Mouse (Mus musculus) G1E (cell line): ENCODE data around the gene Sap25. TPM values are rescaled to one million over a fixed set of nuclear protein-coding genes. Genes with fewer than 3 reads are reported as not detected.

ENCODE experiments used
- ATAC-seq: 2 replicates; pipeline ENCODE4 v1.8.0; 2016; ENCODE audit warnings: mild to moderate bottlenecking; ENCODE audit not compliant: insufficient number of reproducible peaks, poor library complexity, low FRiP score, severe bottlenecking; ENCODE audit errors: extremely low read depth
- DNase-seq: peaks from one replicate; pipeline ENCODE4 v3.0.0; 2012; ENCODE audit warnings: low spot score
- H3K27me3 ChIP-seq: 2 replicates; pipeline ENCODE4 v1.6.1; 2012; ENCODE audit warnings: mild to moderate bottlenecking, low read length, inconsistent platforms; ENCODE audit not compliant: insufficient read depth
- H3K36me3 ChIP-seq: replicated peaks from 2 replicates; pipeline ENCODE3; 2012; ENCODE audit warnings: mild to moderate bottlenecking, inconsistent platforms
- H3K4me1 ChIP-seq: 2 replicates; pipeline ENCODE4 v1.6.1; 2012; ENCODE audit warnings: low read depth, low read length, inconsistent platforms, mixed read lengths; ENCODE audit not compliant: insufficient read depth
- H3K4me3 ChIP-seq: 2 replicates; pipeline ENCODE4 v1.5.1; 2012; ENCODE audit warnings: low read depth, mild to moderate bottlenecking, inconsistent platforms, low read length, moderate library complexity, mixed read lengths
- H3K9me3 ChIP-seq: replicated peaks from 2 replicates; pipeline ENCODE4 v1.6.1; 2012; ENCODE audit warnings: inconsistent platforms
- CTCF ChIP-seq: IDR thresholded peaks from 2 replicates; pipeline ENCODE4 v1.5.1; 2012; ENCODE audit warnings: low read depth, low read length, inconsistent platforms, mixed read lengths
- GATA1 ChIP-seq: IDR thresholded peaks from 2 replicates; pipeline ENCODE4 v1.6.1; 2012; ENCODE audit warnings: borderline replicate concordance, low read length, inconsistent platforms, mixed read lengths
- GATA2 ChIP-seq: IDR thresholded peaks from 2 replicates; pipeline ENCODE4 v1.6.1; 2012; ENCODE audit warnings: low read depth, low read length, inconsistent platforms, borderline replicate concordance
- POLR2AphosphoS5 ChIP-seq: IDR thresholded peaks from 2 replicates; pipeline ENCODE4 v1.6.1; 2012; ENCODE audit warnings: low read depth, low read length, inconsistent platforms; ENCODE audit not compliant: insufficient replicate concordance
- TAL1 ChIP-seq: conservative IDR thresholded peaks from 2 replicates; pipeline ENCODE4 v1.6.1; 2012; ENCODE audit warnings: low read depth, low read length, inconsistent platforms, mixed read lengths
- polyA plus RNA-seq: library from polyadenylated mRNA; stranded (reverse); fragments of >175 nt; gene quantifications from 2 replicates; pipeline ENCODE4 v1.2.3, GENCODE M21; 2012
- total RNA-seq, 2 experiments: library from RNA; stranded (forward) in 1 of 2; stranded (reverse) in 1 of 2; fragments of 200-1000 nt in 1 of 2; fragments of >200 nt in 1 of 2; fragmentation: Nextera tagmentation in 1 of 2; gene quantifications; 2 replicates each; pipeline ENCODE4 v1.2.3; 2014 to 2017

The Sap25 gene
- total and polyA plus RNA-seq, 3 experiments = 7.9 to 58.3 (median 39.2) TPM

DNA sequence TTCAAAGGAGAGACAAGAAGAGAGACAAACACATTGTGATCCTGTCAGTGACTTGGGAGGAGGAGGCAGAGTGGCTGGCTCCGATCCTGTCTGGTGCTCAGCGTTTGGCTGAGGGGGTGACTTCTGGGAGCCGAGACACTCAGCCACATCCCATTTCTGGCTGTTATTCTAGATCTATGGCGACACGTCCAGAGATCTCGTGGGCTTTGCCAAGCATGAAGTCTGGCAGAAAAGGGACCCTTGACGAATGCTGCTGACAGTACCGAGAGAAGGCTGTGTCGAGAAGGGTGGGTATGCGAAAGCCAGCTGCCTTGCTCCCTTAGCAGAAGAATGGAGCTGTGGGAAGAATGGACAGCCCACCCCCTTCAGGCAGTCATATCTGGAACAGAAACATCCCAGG, 27.8 kb downstream of the Sap25 start:
- Histone ChIP-seq H3K9me3 (no peaks in the 10 kb centered on the region), H3K27me3 (no peaks in the 10 kb centered on the region), H3K36me3 (peaks cover 83% of the 10 kb centered on the region), H3K4me1 (peaks cover 41% of the 10 kb centered on the region), H3K4me3 (no peak overlapping the region)
- TF ChIP-seq GATA1 = no peak
- TF ChIP-seq CTCF = no peak
- no peak for TF ChIP-seq GATA2
- TF ChIP-seq POLR2AphosphoS5 = no peak
- no peak for TF ChIP-seq TAL1
- ATAC-seq (no peak), DNase-seq (no peak)

GRCm38 (mm10) chr5:137670240-137670639, 29.1 kb downstream of the Sap25 start:
- TF ChIP-seq CTCF (no peak), GATA2 (no peak), POLR2AphosphoS5 (no peak), TAL1 (no peak)
- Histone ChIP-seq H3K4me1 (peaks cover 53% of the 10 kb centered on the region), H3K4me3 (no peak overlapping the region), H3K9me3 (no peaks in the 10 kb centered on the region), H3K36me3 (peaks cover 83% of the 10 kb centered on the region), H3K27me3 (no peaks in the 10 kb centered on the region)
- no peak for ATAC-seq
- no peak for DNase-seq

- Histone ChIP-seq H3K4me3 (peak overlapping the region; percentile 31; the same call in 1 of the 2 replicates), H3K27me3 (no peaks in the 10 kb centered on the region), H3K4me1 (peaks cover 62% of the 10 kb centered on the region), H3K36me3 (peaks cover 80% of the 10 kb centered on the region), H3K9me3 (no peaks in the 10 kb centered on the region)
- TF ChIP-seq GATA2 (no peak), CTCF (no peak), POLR2AphosphoS5 (no peak), TAL1 (no peak), GATA1 (no peak)
- DNase-seq = peak; percentile 51
- ATAC-seq = peak; percentile 54
Measured at GRCm38 (mm10) chr5:137671443-137672240, 30.5 kb downstream of the Sap25 start.

DNA sequence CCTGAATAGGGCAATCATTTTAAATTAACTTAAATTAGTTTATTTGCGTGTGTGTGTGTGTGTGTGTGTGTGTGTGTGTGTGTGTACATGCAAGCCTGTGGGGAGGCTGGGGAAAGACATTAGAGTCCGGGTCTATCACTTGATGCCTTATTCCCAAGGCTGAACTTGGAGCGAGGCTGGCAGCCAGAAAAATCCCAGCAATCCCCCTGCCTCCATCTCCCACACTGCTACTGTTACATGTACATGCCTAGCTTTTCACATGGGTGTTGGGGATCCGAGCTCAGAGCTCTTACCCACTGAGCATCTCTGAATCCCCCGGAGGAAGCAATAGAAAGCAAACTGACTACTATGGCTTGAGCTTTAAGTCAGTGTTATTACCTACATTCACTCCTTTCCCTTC, 31.2 kb downstream of the Sap25 start:
- H3K4me3 ChIP-seq = no peak overlapping the region; the same call in 1 of the 2 replicates
- no peaks in the 10 kb centered on the region for H3K9me3 ChIP-seq
- peaks cover 80% of the 10 kb centered on the region for H3K36me3 ChIP-seq
- peaks cover 62% of the 10 kb centered on the region for H3K4me1 ChIP-seq
- no peak for DNase-seq
- no peaks in the 10 kb centered on the region for H3K27me3 ChIP-seq
- no peak for ATAC-seq
- TF ChIP-seq TAL1 (no peak), GATA1 (no peak), GATA2 (no peak), POLR2AphosphoS5 (no peak), CTCF (no peak)

GRCm38 (mm10) chr5:137673015-137673414, 31.9 kb downstream of the Sap25 start:
- peaks cover 63% of the 10 kb centered on the region for H3K4me1 ChIP-seq
- H3K4me3 ChIP-seq = peak overlapping the region; percentile 11; the same call in 1 of the 2 replicates
- H3K9me3 ChIP-seq = no peaks in the 10 kb centered on the region
- ATAC-seq (peak; percentile 57), DNase-seq (peak; percentile 36)
- peak; percentile 73 for TF ChIP-seq TAL1
- no peak for TF ChIP-seq CTCF
- no peak for TF ChIP-seq GATA1
- no peak for TF ChIP-seq GATA2
- H3K36me3 ChIP-seq = peaks cover 82% of the 10 kb centered on the region
- H3K27me3 ChIP-seq = no peaks in the 10 kb centered on the region

- H3K4me1 ChIP-seq = peaks cover 67% of the 10 kb centered on the region
- H3K4me3 ChIP-seq = no peak overlapping the region
- H3K36me3 ChIP-seq = peaks cover 88% of the 10 kb centered on the region
- DNase-seq (no peak), ATAC-seq (no peak)
- TF ChIP-seq GATA1 (no peak), CTCF (no peak), GATA2 (no peak), TAL1 (no peak), POLR2AphosphoS5 (no peak)
- no peaks in the 10 kb centered on the region for H3K27me3 ChIP-seq
- H3K9me3 ChIP-seq = no peaks in the 10 kb centered on the region
Measured at GRCm38 (mm10) chr5:137674786-137675185, 33.7 kb downstream of the Sap25 start.
